Mouse (Mus musculus) thymus, adult 2 months (tissue): ENCODE measurements at regions not wholly inside any gene's neighbourhood (a gene's known extent, or its start where the extent isn't known, plus 50 kb on each side); places are given as distances from the start of the nearest gene placed in this dataset.

Source experiments
- CTCF ChIP-seq: fragments of 200-500 bp; IDR thresholded peaks from 2 replicates; pipeline ENCODE4 v1.5.1; 2012; ENCODE audit warnings: mild to moderate bottlenecking, control low read depth, low read length, moderate library complexity, borderline replicate concordance; ENCODE audit not compliant: control insufficient read depth, poor library complexity, insufficient read depth; ENCODE audit errors: extremely low read depth
- POLR2A ChIP-seq: fragments of 200-500 bp; IDR thresholded peaks from 2 replicates; pipeline ENCODE4 v1.6.1; 2012; ENCODE audit warnings: mild to moderate bottlenecking, low read length, control low read depth, moderate library complexity; ENCODE audit not compliant: control insufficient read depth, poor library complexity, insufficient read depth; ENCODE audit errors: extremely low read depth

- TF ChIP-seq CTCF (no peak), POLR2A (no peak)
Observed at GRCm38 (mm10) chr10:23683078-23683477, 104.0 kb downstream of the Rps12 start.
